Mouse (Mus musculus) midbrain, embryonic 14.5 days (tissue): Measurements from ENCODE around the gene Arl4d. TPM values are rescaled to one million over a fixed set of nuclear protein-coding genes. Genes with fewer than 3 reads are reported as not detected.
"Not testable (repeated sequence)": the region's sequence is repeated elsewhere in the genome, so short reads cannot be mapped to it uniquely, and the experiment has no call there.

ENCODE experiments used
- ATAC-seq: fragments of 200-750 bp; cut with Nextera tagmentation; 2 replicates; pipeline ENCODE4 v1.8.0; 2017; ENCODE audit warnings: moderate number of reproducible peaks, moderate library complexity; ENCODE audit not compliant: low FRiP score, low TSS enrichment
- DNase-seq: peaks from one replicate; pipeline ENCODE4 v3.0.0-alpha.2; 2015
- H3K27ac ChIP-seq: fragments of 300-500 bp; sonication (generic); replicated peaks from 2 replicates; pipeline ENCODE4 v1.5.1; 2014; ENCODE audit warnings: mild to moderate bottlenecking, low read depth, low read length, moderate library complexity
- H3K27me3 ChIP-seq: fragments of 300-500 bp; sonication (generic); 2 replicates; pipeline ENCODE4 v1.6.1; 2014; ENCODE audit warnings: low read length, control low read depth, mixed read lengths; ENCODE audit not compliant: control insufficient read depth, insufficient read depth
- H3K36me3 ChIP-seq: fragments of 300-500 bp; sonication (generic); 2 replicates; pipeline ENCODE4 v1.6.1; 2014; ENCODE audit warnings: low read length, control low read depth; ENCODE audit not compliant: control insufficient read depth, insufficient read depth
- H3K4me1 ChIP-seq: fragments of 300-500 bp; sonication (generic); 2 replicates; pipeline ENCODE4 v1.6.1; 2014; ENCODE audit warnings: mild to moderate bottlenecking, antibody characterized with exemption, low read length, control low read depth; ENCODE audit not compliant: control insufficient read depth, insufficient read depth
- H3K4me2 ChIP-seq: fragments of 300-500 bp; sonication (generic); 2 replicates; pipeline ENCODE4 v1.6.1; 2014; ENCODE audit warnings: mild to moderate bottlenecking, low read length, moderate library complexity
- H3K4me3 ChIP-seq: fragments of 300-500 bp; sonication (generic); replicated peaks from 2 replicates; pipeline ENCODE4 v1.5.1; 2014; ENCODE audit warnings: low read depth, low read length
- H3K9ac ChIP-seq: fragments of 300-500 bp; sonication (generic); replicated peaks from 2 replicates; pipeline ENCODE4 v1.6.1; 2014; ENCODE audit warnings: mild to moderate bottlenecking, low read length, moderate library complexity
- H3K9me3 ChIP-seq: fragments of 300-500 bp; sonication (generic); 2 replicates; pipeline ENCODE4 v1.6.1; 2016; ENCODE audit warnings: low read length, control low read depth, mixed read lengths; ENCODE audit not compliant: control insufficient read depth
- WGBS: fragments of 180-500 bp; shearing (Covaris S2); extraction: QIAGEN DNeasy Blood & Tissue Kit; methylation state at CpG from one replicate; pipeline ENCODE4 v1.1.7; 2014; 5-methylcytosine and 5-hydroxymethylcytosine counted together
- polyA plus RNA-seq: library from polyadenylated mRNA; unstranded; fragments of >200 nt; fragmentation: Nextera tagmentation; extraction: Ambion mirVana; gene quantifications from 2 replicates; pipeline ENCODE4 v1.2.1, GENCODE M21; 2014

Arl4d gene
- polyA plus RNA-seq, 1 experiment from 2014 or later: 3.9 TPM

GRCm38 (mm10) chr11:101657886-101658750 lies 7.2 kb upstream of the Arl4d start:
- not testable (repeated sequence) for H3K9me3 ChIP-seq, H3K4me1 ChIP-seq, H3K27me3 ChIP-seq, H3K36me3 ChIP-seq
- Histone ChIP-seq H3K4me3 (peak overlapping the region; percentile 14), H3K9ac (peak overlapping the region; percentile 65), H3K4me2 (peak overlapping the region; percentile 45), H3K27ac (peak overlapping the region; percentile 97)
- under 1% methylated on average over 38 of the region's 40 CpGs for WGBS
- peak; percentile 94 for DNase-seq
- peak; percentile 91 for ATAC-seq

GRCm38 (mm10) chr11:101658751-101659558 lies 6.4 kb upstream of the Arl4d start:
- no peak overlapping the region for H3K4me3 ChIP-seq
- H3K36me3 ChIP-seq: no peaks in the 10 kb centered on the region
- WGBS: 36% methylated on average over 10 of the region's 10 CpGs
- H3K9me3 ChIP-seq: no peaks in the 10 kb centered on the region
- H3K9ac ChIP-seq: no peak overlapping the region
- H3K27me3 ChIP-seq: no peaks in the 10 kb centered on the region
- DNase-seq (peak; percentile 86), ATAC-seq (no peak)
- H3K27ac ChIP-seq: peak overlapping the region; percentile 66
- no peaks in the 10 kb centered on the region for H3K4me1 ChIP-seq
- H3K4me2 ChIP-seq: no peak overlapping the region

GRCm38 (mm10) chr11:101661191-101661590 lies 4.2 kb upstream of the Arl4d start:
- Histone ChIP-seq H3K27me3 (no peaks in the 10 kb centered on the region), H3K36me3 (no peaks in the 10 kb centered on the region), H3K4me2 (no peak overlapping the region), H3K9me3 (no peaks in the 10 kb centered on the region), H3K9ac (no peak overlapping the region), H3K27ac (no peak overlapping the region), H3K4me1 (no peaks in the 10 kb centered on the region), H3K4me3 (no peak overlapping the region)
- 86% methylated on average over 7 of the region's 7 CpGs for WGBS
- DNase-seq (no peak), ATAC-seq (no peak)

- Histone ChIP-seq H3K27ac (no peak overlapping the region), H3K4me1 (no peaks in the 10 kb centered on the region), H3K4me3 (no peak overlapping the region), H3K4me2 (no peak overlapping the region), H3K27me3 (no peaks in the 10 kb centered on the region), H3K9ac (no peak overlapping the region), H3K36me3 (no peaks in the 10 kb centered on the region), H3K9me3 (no peaks in the 10 kb centered on the region)
- WGBS: 86% methylated on average over 5 of the region's 5 CpGs
- ATAC-seq (no peak), DNase-seq (no peak)
Observed at GRCm38 (mm10) chr11:101661786-101662185, 3.6 kb upstream of the Arl4d start.

GRCm38 (mm10) chr11:101663229-101664027 lies 1.9 kb upstream of the Arl4d start:
- Histone ChIP-seq H3K4me3 (no peak overlapping the region), H3K4me1 (no peaks in the 10 kb centered on the region), H3K9ac (no peak overlapping the region), H3K9me3 (no peaks in the 10 kb centered on the region), H3K36me3 (no peaks in the 10 kb centered on the region), H3K4me2 (no peak overlapping the region), H3K27ac (no peak overlapping the region), H3K27me3 (no peaks in the 10 kb centered on the region)
- DNase-seq: no peak
- 80% methylated on average over 11 of the region's 11 CpGs for WGBS
- ATAC-seq: no peak

- Histone ChIP-seq H3K36me3 (no peaks in the 10 kb centered on the region), H3K4me2 (peak overlapping the region; percentile 81), H3K27me3 (no peaks in the 10 kb centered on the region), H3K9ac (peak overlapping the region; percentile 64), H3K27ac (peak overlapping the region; percentile 86), H3K4me1 (no peaks in the 10 kb centered on the region), H3K9me3 (no peaks in the 10 kb centered on the region), H3K4me3 (peak overlapping the region; percentile 50)
- DNase-seq: no peak
- under 1% methylated on average over 24 of the region's 24 CpGs for WGBS
- no peak for ATAC-seq
Observed at GRCm38 (mm10) chr11:101665636-101665992, 273 bp downstream of the Arl4d start.

GRCm38 (mm10) chr11:101666626-101667345 lies 1.4 kb downstream of the Arl4d start:
- Histone ChIP-seq H3K36me3 (no peaks in the 10 kb centered on the region), H3K9me3 (no peaks in the 10 kb centered on the region), H3K4me1 (no peaks in the 10 kb centered on the region), H3K9ac (no peak overlapping the region; the same call in 1 of the 2 replicates), H3K27ac (no peak overlapping the region), H3K4me2 (peak overlapping the region; percentile 19; the same call in 1 of the 2 replicates), H3K4me3 (no peak overlapping the region), H3K27me3 (no peaks in the 10 kb centered on the region)
- DNase-seq (no peak), ATAC-seq (no peak)
- WGBS: 83% methylated on average over 28 of the region's 28 CpGs
